Mouse (Mus musculus): ENCODE data around the gene Iqgap2. TPM values are rescaled to one million over a fixed set of nuclear protein-coding genes. Genes with fewer than 3 reads are reported as not detected.

The Iqgap2 gene
- total and polyA plus RNA-seq, 2 experiments from 2014 or later = 0.83 to 1.3 TPM

DNA sequence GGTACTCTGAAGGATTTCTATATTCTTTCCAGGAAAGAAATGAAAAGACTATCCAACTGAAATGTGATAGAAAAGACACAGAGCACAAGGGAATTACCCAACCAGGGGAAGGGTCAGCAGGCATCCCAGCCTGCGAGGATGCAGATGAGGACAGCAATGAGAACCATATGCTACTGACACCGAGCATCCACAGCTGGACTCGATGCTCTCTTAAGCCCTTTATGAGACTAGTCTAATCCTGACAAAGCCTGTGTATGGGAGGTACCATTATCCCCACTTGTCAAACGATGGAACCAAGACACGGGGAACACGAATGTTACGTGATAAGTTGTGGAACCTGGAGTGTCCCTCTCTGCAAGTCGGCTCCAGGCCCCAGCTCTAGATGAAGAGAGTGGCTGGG is 29.5 kb downstream of the Iqgap2 start:
- DNase-seq (ENCODE audit: low spot score) (no peak), ATAC-seq (ENCODE audit: insufficient read depth, low read depth) (no peak)
- Histone ChIP-seq H3K27me3 (ENCODE audit: control insufficient read depth, insufficient read depth, low read length) (no peaks in the 10 kb centered on the region), H3K4me1 (ENCODE audit: control insufficient read depth, insufficient read depth) (no peaks in the 10 kb centered on the region), H3K4me3 (ENCODE audit: low read depth, low read length) (no peak overlapping the region), H3K9ac (replicated peaks; ENCODE audit: low read depth, low read length) (no peak overlapping the region), H3K4me2 (ENCODE audit: low read depth, low read length) (no peak overlapping the region), H3K9me3 (replicated peaks; ENCODE audit: control insufficient read depth, low read length) (no peaks in the 10 kb centered on the region), H3K27ac (ENCODE audit: low read depth) (no peak overlapping the region), H3K36me3 (replicated peaks; ENCODE audit: control insufficient read depth, insufficient read depth, low read length) (no peaks in the 10 kb centered on the region)
- TF ChIP-seq CTCF (IDR thresholded peaks at IDR 0.05; ENCODE audit: low read depth) = no peak
- no peak for TF ChIP-seq EP300 (IDR thresholded peaks at IDR 0.05; ENCODE audit: low read depth)
- 80% methylated on average over 8 of the region's 8 CpGs for WGBS

DNA sequence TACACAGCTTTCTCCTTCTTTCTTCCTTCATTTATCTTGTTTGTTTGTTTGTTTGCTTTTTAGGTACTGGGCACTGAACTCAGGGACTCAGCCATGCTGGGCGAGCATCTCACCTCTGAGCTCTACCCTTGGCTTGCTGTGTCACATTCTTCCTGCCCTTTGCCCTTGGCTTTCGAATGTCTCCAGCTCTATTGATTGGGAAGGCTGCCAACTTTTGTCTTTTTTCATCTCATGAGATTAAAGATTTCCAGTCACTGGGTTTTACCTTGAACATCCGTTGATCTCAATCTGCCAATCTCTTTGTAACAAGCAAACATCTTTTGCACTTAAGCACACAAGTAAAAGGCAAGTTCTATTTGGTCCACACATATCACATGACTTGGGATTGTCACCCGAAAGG is 32.5 kb downstream of the Iqgap2 start:
- Histone ChIP-seq H3K27ac (ENCODE audit: low read depth) (no peak overlapping the region), H3K4me2 (ENCODE audit: low read depth, low read length) (no peak overlapping the region), H3K27me3 (ENCODE audit: control insufficient read depth, insufficient read depth, low read length) (no peaks in the 10 kb centered on the region), H3K36me3 (replicated peaks; ENCODE audit: control insufficient read depth, insufficient read depth, low read length) (no peaks in the 10 kb centered on the region), H3K9ac (replicated peaks; ENCODE audit: low read depth, low read length) (no peak overlapping the region), H3K4me1 (ENCODE audit: control insufficient read depth, insufficient read depth) (no peaks in the 10 kb centered on the region), H3K9me3 (replicated peaks; ENCODE audit: control insufficient read depth, low read length) (no peaks in the 10 kb centered on the region), H3K4me3 (ENCODE audit: low read depth, low read length) (no peak overlapping the region)
- DNase-seq (ENCODE audit: low spot score) (no peak), ATAC-seq (ENCODE audit: insufficient read depth, low read depth) (no peak)
- 67% methylated on average over 4 of the region's 4 CpGs for WGBS
- TF ChIP-seq EP300 (IDR thresholded peaks at IDR 0.05; ENCODE audit: low read depth) (no peak), CTCF (IDR thresholded peaks at IDR 0.05; ENCODE audit: low read depth) (no peak)

DNA sequence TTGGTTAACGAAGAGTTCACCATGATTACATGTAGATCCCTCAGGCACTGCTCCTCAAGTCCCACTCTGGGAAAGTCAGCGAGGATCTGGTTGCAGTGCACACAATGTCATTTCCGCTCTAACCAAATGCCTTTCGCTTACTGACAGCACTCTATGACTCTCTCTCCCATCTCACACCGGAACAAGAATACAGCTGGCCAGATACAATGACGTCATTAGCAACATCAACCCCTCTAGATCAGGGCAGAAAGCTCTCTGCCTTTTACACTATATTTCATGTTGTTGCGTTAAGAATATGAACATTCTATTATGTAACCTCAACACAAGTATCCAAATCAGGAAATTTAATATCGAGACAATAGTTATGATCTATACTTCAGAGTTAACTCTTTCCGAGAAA is 32.9 kb downstream of the Iqgap2 start:
- WGBS = 80% methylated on average over 9 of the region's 9 CpGs
- Histone ChIP-seq H3K36me3 (replicated peaks; ENCODE audit: control insufficient read depth, insufficient read depth, low read length) (no peaks in the 10 kb centered on the region), H3K4me3 (ENCODE audit: low read depth, low read length) (no peak overlapping the region), H3K9me3 (replicated peaks; ENCODE audit: control insufficient read depth, low read length) (no peaks in the 10 kb centered on the region), H3K9ac (replicated peaks; ENCODE audit: low read depth, low read length) (no peak overlapping the region), H3K27me3 (ENCODE audit: control insufficient read depth, insufficient read depth, low read length) (no peaks in the 10 kb centered on the region), H3K27ac (ENCODE audit: low read depth) (no peak overlapping the region), H3K4me2 (ENCODE audit: low read depth, low read length) (no peak overlapping the region), H3K4me1 (ENCODE audit: control insufficient read depth, insufficient read depth) (no peaks in the 10 kb centered on the region)
- DNase-seq (ENCODE audit: low spot score) (no peak), ATAC-seq (ENCODE audit: insufficient read depth, low read depth) (no peak)
- TF ChIP-seq CTCF (IDR thresholded peaks at IDR 0.05; ENCODE audit: low read depth) = no peak
- no peak for TF ChIP-seq EP300 (IDR thresholded peaks at IDR 0.05; ENCODE audit: low read depth)

DNA sequence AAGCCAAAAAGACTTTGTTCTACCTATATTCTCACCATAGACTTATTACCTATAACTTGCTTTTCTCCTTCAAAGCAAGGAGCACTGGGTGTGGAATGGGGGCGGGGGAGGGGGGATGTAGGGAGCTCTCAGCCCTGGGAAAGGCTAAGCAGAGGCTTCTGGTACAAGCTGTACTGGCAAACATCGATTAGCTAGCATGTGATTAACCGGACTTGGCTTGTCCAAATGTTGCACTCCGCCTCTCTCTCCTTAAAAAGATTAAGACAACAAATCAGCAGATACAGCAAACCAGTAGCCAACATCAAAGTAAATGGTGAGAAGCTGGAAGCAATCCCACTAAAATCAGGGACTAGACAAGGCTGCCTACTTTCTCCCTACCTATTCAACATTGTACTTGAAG is 36.2 kb downstream of the Iqgap2 start:
- H3K36me3 ChIP-seq (replicated peaks; ENCODE audit: control insufficient read depth, insufficient read depth, low read length) = no peaks in the 10 kb centered on the region
- 68% methylated on average over 4 of the region's 4 CpGs for WGBS
- H3K9me3 ChIP-seq (replicated peaks; ENCODE audit: control insufficient read depth, low read length) = no peaks in the 10 kb centered on the region
- no peaks in the 10 kb centered on the region for H3K4me1 ChIP-seq (ENCODE audit: control insufficient read depth, insufficient read depth)
- no peak overlapping the region for H3K9ac ChIP-seq (replicated peaks; ENCODE audit: low read depth, low read length)
- no peaks in the 10 kb centered on the region for H3K27me3 ChIP-seq (ENCODE audit: control insufficient read depth, insufficient read depth, low read length)
- no peak overlapping the region for H3K27ac ChIP-seq (ENCODE audit: low read depth)
- TF ChIP-seq CTCF (IDR thresholded peaks at IDR 0.05; ENCODE audit: low read depth) = no peak
- no peak for TF ChIP-seq EP300 (IDR thresholded peaks at IDR 0.05; ENCODE audit: low read depth)
- no peak overlapping the region for H3K4me3 ChIP-seq (ENCODE audit: low read depth, low read length)
- no peak for DNase-seq (ENCODE audit: low spot score)
- H3K4me2 ChIP-seq (ENCODE audit: low read depth, low read length) = no peak overlapping the region
- no peak for ATAC-seq (ENCODE audit: insufficient read depth, low read depth)

DNA sequence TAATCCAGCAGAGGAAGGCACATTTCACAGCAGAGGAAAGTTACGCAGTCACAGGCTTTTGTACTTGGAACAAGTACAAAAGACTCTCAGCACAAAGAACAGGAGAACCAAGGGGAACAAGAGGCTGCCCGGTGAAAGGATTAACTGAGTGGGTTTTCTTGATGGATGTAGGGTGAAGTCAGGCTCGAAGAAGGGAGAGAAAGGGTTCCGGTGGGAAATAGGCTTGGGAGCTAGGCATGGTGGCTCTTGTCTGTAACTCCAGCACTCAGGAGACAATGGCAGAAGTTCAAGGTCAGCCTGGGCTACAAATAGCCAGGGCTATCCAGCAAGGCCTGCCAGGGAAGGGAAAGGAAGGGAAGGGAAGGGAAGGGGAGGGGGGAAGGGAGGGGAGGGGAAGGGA is 40.1 kb downstream of the Iqgap2 start:
- ATAC-seq (ENCODE audit: insufficient read depth, low read depth) (no peak), DNase-seq (ENCODE audit: low spot score) (no peak)
- Histone ChIP-seq H3K4me1 (ENCODE audit: control insufficient read depth, insufficient read depth) (no peaks in the 10 kb centered on the region), H3K9me3 (replicated peaks; ENCODE audit: control insufficient read depth, low read length) (no peaks in the 10 kb centered on the region), H3K9ac (replicated peaks; ENCODE audit: low read depth, low read length) (no peak overlapping the region), H3K4me2 (ENCODE audit: low read depth, low read length) (no peak overlapping the region), H3K27ac (ENCODE audit: low read depth) (no peak overlapping the region), H3K36me3 (replicated peaks; ENCODE audit: control insufficient read depth, insufficient read depth, low read length) (no peaks in the 10 kb centered on the region), H3K4me3 (ENCODE audit: low read depth, low read length) (no peak overlapping the region), H3K27me3 (ENCODE audit: control insufficient read depth, insufficient read depth, low read length) (no peaks in the 10 kb centered on the region)
- WGBS = 73% methylated on average over 4 of the region's 4 CpGs
- no peak for TF ChIP-seq EP300 (IDR thresholded peaks at IDR 0.05; ENCODE audit: low read depth)

DNA sequence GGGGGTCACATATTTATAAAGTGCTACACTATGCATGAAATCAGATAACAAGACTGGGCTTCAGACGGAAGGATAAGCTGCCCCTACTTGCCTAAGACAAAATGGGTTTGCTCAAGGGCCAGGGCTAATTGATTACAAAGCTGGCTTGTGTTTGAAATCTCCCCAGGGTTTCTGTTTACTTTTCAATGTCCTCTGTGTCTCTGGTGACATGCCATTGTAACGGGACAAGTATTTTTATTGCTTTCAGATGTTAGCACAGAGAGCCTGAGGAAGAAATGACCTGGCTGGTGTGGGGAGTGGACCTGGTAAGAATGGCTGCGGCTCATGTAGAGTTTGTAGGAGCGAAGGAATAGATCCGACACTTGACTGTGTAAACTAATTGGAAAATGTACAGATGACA is 41.3 kb downstream of the Iqgap2 start:
- Histone ChIP-seq H3K4me2 (ENCODE audit: low read depth, low read length) (no peak overlapping the region), H3K27ac (ENCODE audit: low read depth) (no peak overlapping the region), H3K4me1 (ENCODE audit: control insufficient read depth, insufficient read depth) (no peaks in the 10 kb centered on the region), H3K27me3 (ENCODE audit: control insufficient read depth, insufficient read depth, low read length) (no peaks in the 10 kb centered on the region), H3K36me3 (replicated peaks; ENCODE audit: control insufficient read depth, insufficient read depth, low read length) (no peaks in the 10 kb centered on the region), H3K9me3 (replicated peaks; ENCODE audit: control insufficient read depth, low read length) (no peaks in the 10 kb centered on the region), H3K9ac (replicated peaks; ENCODE audit: low read depth, low read length) (no peak overlapping the region), H3K4me3 (ENCODE audit: low read depth, low read length) (no peak overlapping the region)
- ATAC-seq (ENCODE audit: insufficient read depth, low read depth) = no peak
- no peak for DNase-seq (ENCODE audit: low spot score)
- TF ChIP-seq EP300 (IDR thresholded peaks at IDR 0.05; ENCODE audit: low read depth) (no peak), CTCF (IDR thresholded peaks at IDR 0.05; ENCODE audit: low read depth) (no peak)
- WGBS = 68% methylated on average over 5 of the region's 5 CpGs

All from heart, postnatal 0 days (tissue).